Mouse (Mus musculus) hindbrain, embryonic 13.5 days (tissue): ENCODE data around the gene Olfr199. TPM values are rescaled to one million over a fixed set of nuclear protein-coding genes. Genes with fewer than 3 reads are reported as not detected.
"Not testable (repeated sequence)": the region's sequence is repeated elsewhere in the genome, so short reads cannot be mapped to it uniquely, and the experiment has no call there.

Experiments used
- ATAC-seq: fragments of 200-750 bp; cut with Nextera tagmentation; 2 replicates; pipeline ENCODE4 v1.8.0; 2017; ENCODE audit warnings: moderate TSS enrichment; ENCODE audit not compliant: low FRiP score
- H3K27ac ChIP-seq: fragments of 300-500 bp; sonication (generic); 2 replicates; pipeline ENCODE4 v1.5.1; 2015; ENCODE audit warnings: inconsistent platforms, mild to moderate bottlenecking, moderate library complexity
- H3K27me3 ChIP-seq: fragments of 300-500 bp; sonication (generic); 2 replicates; pipeline ENCODE4 v1.6.1; 2015; ENCODE audit warnings: mild to moderate bottlenecking, inconsistent platforms
- H3K36me3 ChIP-seq: fragments of 300-500 bp; sonication (generic); 2 replicates; pipeline ENCODE4 v1.6.1; 2015; ENCODE audit warnings: mild to moderate bottlenecking, inconsistent platforms
- H3K4me1 ChIP-seq: fragments of 300-500 bp; sonication (generic); replicated peaks from 2 replicates; pipeline ENCODE4 v1.6.1; 2015; ENCODE audit warnings: inconsistent platforms
- H3K4me2 ChIP-seq: fragments of 300-500 bp; sonication (generic); 2 replicates; pipeline ENCODE4 v1.6.1; 2015; ENCODE audit warnings: inconsistent platforms, mild to moderate bottlenecking, moderate library complexity
- H3K4me3 ChIP-seq: fragments of 300-500 bp; sonication (generic); 2 replicates; pipeline ENCODE4 v1.5.1; 2015; ENCODE audit warnings: mild to moderate bottlenecking, inconsistent platforms
- H3K9ac ChIP-seq: fragments of 300-500 bp; sonication (generic); 2 replicates; pipeline ENCODE4 v1.6.1; 2015; ENCODE audit warnings: mild to moderate bottlenecking, inconsistent platforms
- H3K9me3 ChIP-seq: fragments of 300-500 bp; sonication (generic); 2 replicates; pipeline ENCODE4 v1.6.1; 2016; ENCODE audit warnings: inconsistent platforms
- WGBS: fragments of 180-500 bp; shearing (Covaris S2); methylation state at CpG from one replicate; pipeline ENCODE4 v1.1.7; 2015; 5-methylcytosine and 5-hydroxymethylcytosine counted together
- polyA plus RNA-seq: library from polyadenylated mRNA; unstranded; fragments of >200 nt; fragmentation: Nextera tagmentation; extraction: Ambion mirVana; gene quantifications from 2 replicates; pipeline ENCODE4 v1.2.1, GENCODE M21; 2015

The Olfr199 gene
- not detected in 2 replicates for polyA plus RNA-seq

- not testable (repeated sequence) for H3K4me3 ChIP-seq, H3K4me2 ChIP-seq, H3K9me3 ChIP-seq, H3K9ac ChIP-seq, H3K36me3 ChIP-seq, H3K4me1 ChIP-seq, H3K27ac ChIP-seq, H3K27me3 ChIP-seq, ATAC-seq
- WGBS, result 78% methylated on average over 1 of the region's 1 CpGs
Observed at GRCm38 (mm10) chr16:59219667-59220066, at the start of gene Olfr199. Gene Olfr199 (minus strand): TSS chr16:59219767.

- not testable (repeated sequence) for H3K27me3 ChIP-seq, H3K9me3 ChIP-seq, H3K27ac ChIP-seq, H3K9ac ChIP-seq, H3K4me2 ChIP-seq, H3K4me3 ChIP-seq, ATAC-seq, H3K4me1 ChIP-seq, H3K36me3 ChIP-seq
- WGBS, result 78% methylated on average over 4 of the region's 4 CpGs
Observed at GRCm38 (mm10) chr16:59269097-59269496, 49.5 kb upstream of the Olfr199 start.

- ATAC-seq, result no peak
- H3K27me3 ChIP-seq, result no peaks in the 10 kb centered on the region
- WGBS, result 88% methylated on average over 17 of the region's 17 CpGs
- H3K36me3 ChIP-seq, result no peaks in the 10 kb centered on the region
- no peaks in the 10 kb centered on the region for H3K4me1 ChIP-seq
- no peak overlapping the region for H3K27ac ChIP-seq
- no peak overlapping the region for H3K4me3 ChIP-seq
- no peak overlapping the region for H3K9ac ChIP-seq
- 0 out of 2 replicates have a peak, but pooled peaks cover 5% of the 10 kb centered on the region for H3K9me3 ChIP-seq
- H3K4me2 ChIP-seq, result no peak overlapping the region
Observed at GRCm38 (mm10) chr16:59249684-59250083, 30.1 kb upstream of the Olfr199 start.

- not testable (repeated sequence) for ATAC-seq, H3K27ac ChIP-seq, H3K4me2 ChIP-seq, H3K27me3 ChIP-seq, H3K4me1 ChIP-seq, H3K36me3 ChIP-seq, H3K9me3 ChIP-seq, H3K9ac ChIP-seq, H3K4me3 ChIP-seq
- 83% methylated on average over 3 of the region's 3 CpGs for WGBS
Observed at GRCm38 (mm10) chr16:59217861-59218260, 1.7 kb downstream of the Olfr199 start.

- not testable (repeated sequence) for H3K36me3 ChIP-seq, H3K4me2 ChIP-seq, H3K27me3 ChIP-seq, ATAC-seq, H3K9me3 ChIP-seq, H3K4me1 ChIP-seq, H3K9ac ChIP-seq, H3K4me3 ChIP-seq, H3K27ac ChIP-seq
- WGBS, result 75% methylated on average over 1 of the region's 1 CpGs
Observed at GRCm38 (mm10) chr16:59203433-59203832, 16.1 kb downstream of the Olfr199 start, which contains the start of gene Olfr198. Gene Olfr198 (minus strand): TSS chr16:59203533.

GRCm38 (mm10) chr16:59170354-59170753, 49.2 kb downstream of the Olfr199 start, which contains the start of gene Olfr196:
Gene Olfr196 (minus strand): TSS chr16:59170454.
- ATAC-seq, result no peak
- H3K9ac ChIP-seq, result no peak within 1 kb of the TSS

More at GRCm38 (mm10) chr16:59170354-59170753, 49.2 kb downstream of the Olfr199 start, which contains the start of gene Olfr196:
- H3K27me3 ChIP-seq, result no peaks in the 10 kb centered on the region
- no peaks in the 10 kb centered on the region for H3K36me3 ChIP-seq
- no peaks in the 10 kb centered on the region for H3K9me3 ChIP-seq
- H3K4me1 ChIP-seq, result no peaks in the 10 kb centered on the region
- no peak within 1 kb of the TSS for H3K4me3 ChIP-seq
- 80% methylated on average over 3 of the region's 3 CpGs for WGBS
- H3K4me2 ChIP-seq, result no peak within 1 kb of the TSS
- no peak within 1 kb of the TSS for H3K27ac ChIP-seq

Other genes starting within 250 kb of the Olfr199 start
- gene Olfr183, start 224.4 kb downstream of the Olfr199 start, polyA plus RNA-seq, result not detected in 2 replicates
- not detected in 2 replicates for gene Olfr186, start 189.5 kb downstream of the Olfr199 start, polyA plus RNA-seq
- not detected in 2 replicates for gene Olfr187, start 180.0 kb downstream of the Olfr199 start, polyA plus RNA-seq
- gene Olfr190, start 141.8 kb downstream of the Olfr199 start, polyA plus RNA-seq, result not detected in 2 replicates
- not detected in 2 replicates for gene Olfr191, start 129.9 kb downstream of the Olfr199 start, polyA plus RNA-seq
- not detected in 2 replicates for gene Olfr193, start 107.9 kb downstream of the Olfr199 start, polyA plus RNA-seq
- gene Olfr194, start 98.7 kb downstream of the Olfr199 start, polyA plus RNA-seq, result not detected in 2 replicates
- gene Olfr195, start 72.7 kb downstream of the Olfr199 start, polyA plus RNA-seq, result not detected in 2 replicates
- gene Olfr196, start 49.3 kb downstream of the Olfr199 start, polyA plus RNA-seq, result not detected in 2 replicates
- gene Olfr198, start 16.2 kb downstream of the Olfr199 start, polyA plus RNA-seq, result not detected in 2 replicates
- gene Olfr201, start 52.9 kb upstream of the Olfr199 start, polyA plus RNA-seq, result not detected in 2 replicates
- gene Olfr202, start 67.0 kb upstream of the Olfr199 start, polyA plus RNA-seq, result not detected in 2 replicates
- gene Olfr203, start 79.1 kb upstream of the Olfr199 start, polyA plus RNA-seq, result not detected in 2 replicates
- gene Olfr204, start 98.5 kb upstream of the Olfr199 start, polyA plus RNA-seq, result not detected in 2 replicates
- not detected in 2 replicates for gene Olfr205, start 111.4 kb upstream of the Olfr199 start, polyA plus RNA-seq
- gene Olfr206, start 129.5 kb upstream of the Olfr199 start, polyA plus RNA-seq, result not detected in 2 replicates
- gene Olfr209, start 144.2 kb upstream of the Olfr199 start, polyA plus RNA-seq, result not detected in 2 replicates
- 0.10 TPM in 1 of 2 replicates, not detected in the other for gene Gabrr3, start 187.6 kb upstream of the Olfr199 start, polyA plus RNA-seq